Mouse (Mus musculus) midbrain, embryonic 14.5 days (tissue): ENCODE results near the gene Samhd1. TPM values are rescaled to one million over a fixed set of nuclear protein-coding genes. Genes with fewer than 3 reads are reported as not detected.
A peak's percentile ranks its signal among the peaks of the same experiment; 100 is the strongest.

Source experiments
- ATAC-seq: fragments of 200-750 bp; cut with Nextera tagmentation; 2 replicates; pipeline ENCODE4 v1.8.0; 2017; ENCODE audit warnings: moderate number of reproducible peaks, moderate library complexity; ENCODE audit not compliant: low FRiP score, low TSS enrichment
- DNase-seq: peaks from one replicate; pipeline ENCODE4 v3.0.0-alpha.2; 2015
- H3K27ac ChIP-seq: fragments of 300-500 bp; sonication (generic); replicated peaks from 2 replicates; pipeline ENCODE4 v1.5.1; 2014; ENCODE audit warnings: mild to moderate bottlenecking, low read depth, low read length, moderate library complexity
- H3K27me3 ChIP-seq: fragments of 300-500 bp; sonication (generic); 2 replicates; pipeline ENCODE4 v1.6.1; 2014; ENCODE audit warnings: low read length, control low read depth, mixed read lengths; ENCODE audit not compliant: control insufficient read depth, insufficient read depth
- H3K36me3 ChIP-seq: fragments of 300-500 bp; sonication (generic); 2 replicates; pipeline ENCODE4 v1.6.1; 2014; ENCODE audit warnings: low read length, control low read depth; ENCODE audit not compliant: control insufficient read depth, insufficient read depth
- H3K4me1 ChIP-seq: fragments of 300-500 bp; sonication (generic); 2 replicates; pipeline ENCODE4 v1.6.1; 2014; ENCODE audit warnings: mild to moderate bottlenecking, antibody characterized with exemption, low read length, control low read depth; ENCODE audit not compliant: control insufficient read depth, insufficient read depth
- H3K4me2 ChIP-seq: fragments of 300-500 bp; sonication (generic); 2 replicates; pipeline ENCODE4 v1.6.1; 2014; ENCODE audit warnings: mild to moderate bottlenecking, low read length, moderate library complexity
- H3K4me3 ChIP-seq: fragments of 300-500 bp; sonication (generic); replicated peaks from 2 replicates; pipeline ENCODE4 v1.5.1; 2014; ENCODE audit warnings: low read depth, low read length
- H3K9ac ChIP-seq: fragments of 300-500 bp; sonication (generic); replicated peaks from 2 replicates; pipeline ENCODE4 v1.6.1; 2014; ENCODE audit warnings: mild to moderate bottlenecking, low read length, moderate library complexity
- H3K9me3 ChIP-seq: fragments of 300-500 bp; sonication (generic); 2 replicates; pipeline ENCODE4 v1.6.1; 2016; ENCODE audit warnings: low read length, control low read depth, mixed read lengths; ENCODE audit not compliant: control insufficient read depth
- WGBS: fragments of 180-500 bp; shearing (Covaris S2); extraction: QIAGEN DNeasy Blood & Tissue Kit; methylation state at CpG from one replicate; pipeline ENCODE4 v1.1.7; 2014; 5-methylcytosine and 5-hydroxymethylcytosine counted together
- polyA plus RNA-seq: library from polyadenylated mRNA; unstranded; fragments of >200 nt; fragmentation: Nextera tagmentation; extraction: Ambion mirVana; gene quantifications from 2 replicates; pipeline ENCODE4 v1.2.1, GENCODE M21; 2014

Gene Samhd1
- polyA plus RNA-seq, 1 experiment from 2014 or later, result 12.1 TPM

DNA sequence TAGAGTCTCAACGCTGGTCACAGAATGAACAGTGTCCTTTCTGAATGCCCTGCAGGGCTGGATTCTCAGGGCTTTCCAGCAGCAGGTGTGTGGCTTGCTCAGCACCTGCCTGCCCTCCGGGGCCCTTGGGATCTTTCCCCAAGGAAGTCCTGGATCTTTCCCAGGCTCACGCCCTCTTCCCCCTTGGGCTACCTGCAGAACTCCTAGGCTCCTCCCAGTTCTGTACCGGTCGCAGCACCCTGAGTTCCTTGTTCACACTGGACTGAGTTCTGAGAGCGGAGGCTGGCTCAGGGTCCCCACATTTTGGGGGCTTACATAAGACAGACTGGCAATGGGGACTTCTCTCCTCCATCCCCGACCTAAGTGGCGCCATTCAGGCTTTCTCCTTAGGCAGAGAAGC, 75.9 kb downstream of the Samhd1 start:
- H3K9me3 ChIP-seq, result no peaks in the 10 kb centered on the region
- H3K4me3 ChIP-seq, result no peak overlapping the region
- H3K4me1 ChIP-seq, result peaks cover 26% of the 10 kb centered on the region
- ATAC-seq (no peak), DNase-seq (no peak)
- H3K9ac ChIP-seq, result no peak overlapping the region
- no peak overlapping the region for H3K4me2 ChIP-seq
- no peaks in the 10 kb centered on the region for H3K27me3 ChIP-seq
- peaks cover 47% of the 10 kb centered on the region for H3K36me3 ChIP-seq
- peak overlapping the region; percentile 83 for H3K27ac ChIP-seq
- WGBS, result 56% methylated on average over 8 of the region's 8 CpGs

DNA sequence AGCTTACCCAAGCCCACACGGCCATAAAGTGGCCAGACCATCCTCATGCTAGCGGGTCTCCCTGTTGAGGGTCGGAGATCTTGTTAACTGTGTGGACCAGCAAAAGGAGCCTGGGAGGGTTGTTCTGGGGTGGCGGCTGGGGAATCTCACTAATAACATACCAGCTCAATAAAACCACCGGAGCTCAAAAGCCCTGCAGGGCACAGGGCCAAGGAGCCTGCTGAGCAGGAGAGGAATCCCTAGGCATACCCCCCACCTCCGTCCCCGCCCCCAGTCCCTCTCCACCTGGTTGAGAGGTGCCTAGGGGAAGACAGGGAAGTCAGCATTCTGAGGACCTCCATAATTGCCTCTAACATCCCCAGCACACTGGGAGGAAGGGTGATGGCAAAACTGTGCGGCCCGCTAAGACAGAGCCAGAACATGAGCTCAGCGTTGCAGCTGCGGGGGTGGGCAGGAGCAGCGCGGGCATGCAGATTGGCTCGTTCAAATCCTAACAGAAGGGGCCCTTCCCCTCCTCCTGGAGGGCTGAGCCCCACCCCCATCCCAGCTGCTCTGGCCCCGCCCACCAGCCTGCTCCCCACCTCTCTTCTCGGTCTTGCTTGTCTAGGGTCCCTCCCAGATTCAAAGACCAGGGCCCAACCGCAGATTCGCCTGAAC, 76.6 kb downstream of the Samhd1 start:
- Histone ChIP-seq H3K4me2 (peak overlapping the region; percentile 38), H3K27me3 (no peaks in the 10 kb centered on the region), H3K9ac (peak overlapping the region; percentile 34), H3K4me1 (peaks cover 20% of the 10 kb centered on the region), H3K4me3 (no peak overlapping the region), H3K27ac (peak overlapping the region; percentile 83), H3K9me3 (no peaks in the 10 kb centered on the region), H3K36me3 (peaks cover 53% of the 10 kb centered on the region)
- WGBS, result 4% methylated on average over 18 of the region's 18 CpGs
- ATAC-seq (peak; percentile 82), DNase-seq (peak; percentile 81)

DNA sequence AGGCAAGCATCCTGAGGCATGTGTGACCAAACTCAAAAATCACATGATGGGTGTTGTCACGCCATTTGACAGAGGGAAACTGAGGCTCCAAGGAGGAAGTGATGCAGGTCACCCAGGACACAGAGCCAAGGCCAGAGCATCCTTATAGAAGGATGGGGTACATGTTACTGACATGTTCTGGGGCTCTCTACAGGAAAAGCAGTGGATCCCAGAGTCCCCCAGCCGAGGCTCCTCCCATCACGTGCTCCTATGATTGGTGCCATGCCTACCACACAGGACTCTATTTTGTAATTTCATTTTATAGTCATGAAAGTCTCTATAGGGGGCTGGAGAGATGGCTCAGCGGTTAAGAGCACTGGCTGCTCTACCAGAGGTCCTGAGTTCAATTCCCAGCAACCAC, 77.3 kb downstream of the Samhd1 start:
- H3K27me3 ChIP-seq, result no peaks in the 10 kb centered on the region
- DNase-seq (no peak), ATAC-seq (no peak)
- no peak overlapping the region for H3K4me3 ChIP-seq
- peak overlapping the region; percentile 83; the same call in 1 of the 2 replicates for H3K27ac ChIP-seq
- H3K4me2 ChIP-seq, result no peak overlapping the region
- peaks cover 60% of the 10 kb centered on the region for H3K36me3 ChIP-seq
- no peaks in the 10 kb centered on the region for H3K9me3 ChIP-seq
- 90% methylated on average over 4 of the region's 4 CpGs for WGBS
- H3K4me1 ChIP-seq, result peaks cover 17% of the 10 kb centered on the region
- H3K9ac ChIP-seq, result no peak overlapping the region

DNA sequence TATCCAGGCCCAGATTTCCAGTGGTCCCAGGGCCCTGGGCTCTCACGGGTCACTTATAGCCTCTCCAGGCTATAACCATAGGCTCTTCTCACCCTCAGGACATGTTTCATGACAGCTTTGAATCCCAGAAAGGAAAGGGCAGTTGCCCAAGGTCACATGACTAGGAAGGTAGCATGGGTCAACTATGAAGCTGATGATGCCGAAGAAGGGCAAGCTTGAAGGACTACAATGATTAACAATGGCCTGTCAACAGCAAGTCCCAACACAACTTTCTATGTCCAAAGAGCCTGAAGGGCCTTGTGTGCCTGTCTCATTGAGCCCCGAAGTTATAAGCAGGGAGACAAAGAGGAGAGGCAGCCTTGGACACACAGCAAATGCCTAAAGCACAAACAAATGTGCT, 77.9 kb downstream of the Samhd1 start:
- Histone ChIP-seq H3K27me3 (no peaks in the 10 kb centered on the region), H3K9ac (no peak overlapping the region), H3K4me2 (no peak overlapping the region), H3K27ac (0 out of 2 replicates have a peak overlapping the region, but pooled peaks have one; percentile 57), H3K4me1 (peaks cover 17% of the 10 kb centered on the region), H3K9me3 (no peaks in the 10 kb centered on the region), H3K36me3 (peaks cover 66% of the 10 kb centered on the region), H3K4me3 (no peak overlapping the region)
- no peak for ATAC-seq
- no peak for DNase-seq
- 96% methylated on average over 3 of the region's 3 CpGs for WGBS

DNA sequence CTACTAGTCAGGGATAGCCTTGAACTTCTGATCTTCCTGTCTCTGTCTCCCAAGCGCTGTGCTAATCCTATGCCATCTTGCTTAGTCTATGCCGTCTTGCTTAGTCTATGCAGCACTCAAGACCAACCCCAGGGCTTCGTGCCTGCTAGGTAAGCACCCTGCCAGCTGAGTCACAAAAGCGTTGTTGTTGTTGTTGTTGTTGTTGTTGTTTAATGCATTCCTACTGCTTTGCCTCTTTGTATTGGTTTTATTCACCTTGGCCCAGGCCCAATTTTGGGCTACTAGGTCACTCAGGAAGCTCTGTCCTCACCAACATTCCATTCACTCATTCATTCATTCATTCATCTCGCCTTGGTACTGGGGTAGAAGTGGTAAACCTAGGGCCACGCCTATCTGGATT, 79.3 kb downstream of the Samhd1 start:
- Histone ChIP-seq H3K36me3 (peaks cover 75% of the 10 kb centered on the region), H3K27ac (no peak overlapping the region), H3K9me3 (no peaks in the 10 kb centered on the region), H3K4me1 (peaks cover 22% of the 10 kb centered on the region), H3K4me2 (no peak overlapping the region), H3K9ac (no peak overlapping the region), H3K27me3 (no peaks in the 10 kb centered on the region), H3K4me3 (no peak overlapping the region)
- no peak for DNase-seq
- 96% methylated on average over 6 of the region's 6 CpGs for WGBS
- ATAC-seq, result no peak

DNA sequence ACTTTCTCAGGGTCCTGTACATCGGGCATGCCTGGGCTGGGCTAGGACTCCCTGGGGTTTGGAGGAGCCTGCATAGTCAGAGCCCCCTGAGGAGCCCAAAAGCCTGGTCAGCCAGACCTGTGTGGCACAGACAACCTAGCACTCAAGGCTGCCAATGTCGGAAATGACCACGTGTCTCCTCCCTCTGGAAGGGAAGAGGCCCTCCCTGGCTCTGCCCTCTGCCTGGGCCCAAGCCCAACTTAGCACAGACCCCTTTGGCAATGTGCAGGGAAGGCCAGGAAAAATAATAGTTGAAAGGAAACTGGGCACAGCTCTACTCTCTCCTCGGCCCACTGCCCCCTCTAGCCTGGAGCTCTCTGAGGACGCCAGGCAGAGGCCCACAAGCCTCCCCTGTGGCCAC, 80.2 kb downstream of the Samhd1 start:
- DNase-seq (no peak), ATAC-seq (no peak)
- Histone ChIP-seq H3K36me3 (peaks cover 70% of the 10 kb centered on the region), H3K9ac (no peak overlapping the region), H3K4me2 (no peak overlapping the region), H3K27ac (no peak overlapping the region), H3K27me3 (no peaks in the 10 kb centered on the region), H3K4me1 (peaks cover 31% of the 10 kb centered on the region), H3K4me3 (no peak overlapping the region), H3K9me3 (no peaks in the 10 kb centered on the region)
- WGBS, result 75% methylated on average over 5 of the region's 5 CpGs

DNA sequence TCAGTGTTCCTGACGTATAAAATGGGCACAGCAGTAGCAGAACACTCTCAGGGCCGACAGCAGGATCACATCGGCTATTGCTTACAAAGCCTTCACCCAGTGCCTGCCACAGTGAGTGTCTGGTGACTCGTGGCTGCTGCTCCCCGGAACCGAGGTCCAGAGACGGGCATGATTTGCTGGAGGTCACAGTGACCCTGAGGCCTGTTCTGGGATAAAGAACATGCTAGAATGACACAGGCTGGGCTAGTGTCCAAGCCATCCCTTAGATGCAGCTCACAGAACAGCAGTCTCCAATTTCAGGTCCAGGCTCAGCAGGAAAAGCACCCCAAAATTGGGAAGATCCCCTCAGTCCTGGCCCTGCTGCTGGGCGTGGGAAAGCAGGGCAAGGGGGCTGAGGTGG, 80.8 kb downstream of the Samhd1 start:
- Histone ChIP-seq H3K36me3 (peaks cover 65% of the 10 kb centered on the region), H3K4me1 (peaks cover 36% of the 10 kb centered on the region), H3K9ac (no peak overlapping the region), H3K4me3 (no peak overlapping the region), H3K27me3 (no peaks in the 10 kb centered on the region), H3K4me2 (no peak overlapping the region), H3K9me3 (no peaks in the 10 kb centered on the region), H3K27ac (no peak overlapping the region)
- DNase-seq (no peak), ATAC-seq (no peak)
- 90% methylated on average over 8 of the region's 8 CpGs for WGBS

DNA sequence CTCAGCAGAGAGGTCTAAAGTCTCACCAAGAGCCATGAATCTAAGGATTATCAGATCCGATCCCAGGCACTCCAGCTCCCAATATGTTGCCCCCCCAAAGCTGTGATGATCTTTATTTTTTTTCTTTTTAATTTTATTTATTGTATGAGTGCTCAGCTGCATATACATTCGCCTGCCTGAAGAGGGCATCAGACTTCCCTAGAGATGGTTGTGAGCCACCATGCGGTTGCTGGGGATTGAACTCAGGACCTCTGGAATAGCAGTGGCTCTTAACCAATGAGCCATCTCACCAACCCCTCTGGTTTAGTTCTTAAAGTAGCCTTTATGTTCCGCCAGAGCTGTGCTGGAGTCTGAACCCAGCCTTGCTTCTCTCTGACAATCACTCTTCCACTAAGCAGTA, 81.3 kb downstream of the Samhd1 start:
- Histone ChIP-seq H3K4me1 (peaks cover 36% of the 10 kb centered on the region), H3K4me3 (no peak overlapping the region), H3K36me3 (peaks cover 63% of the 10 kb centered on the region), H3K27ac (no peak overlapping the region), H3K9me3 (no peaks in the 10 kb centered on the region), H3K27me3 (no peaks in the 10 kb centered on the region), H3K4me2 (no peak overlapping the region), H3K9ac (no peak overlapping the region)
- WGBS, result 75% methylated on average over 4 of the region's 4 CpGs
- DNase-seq (no peak), ATAC-seq (no peak)

DNA sequence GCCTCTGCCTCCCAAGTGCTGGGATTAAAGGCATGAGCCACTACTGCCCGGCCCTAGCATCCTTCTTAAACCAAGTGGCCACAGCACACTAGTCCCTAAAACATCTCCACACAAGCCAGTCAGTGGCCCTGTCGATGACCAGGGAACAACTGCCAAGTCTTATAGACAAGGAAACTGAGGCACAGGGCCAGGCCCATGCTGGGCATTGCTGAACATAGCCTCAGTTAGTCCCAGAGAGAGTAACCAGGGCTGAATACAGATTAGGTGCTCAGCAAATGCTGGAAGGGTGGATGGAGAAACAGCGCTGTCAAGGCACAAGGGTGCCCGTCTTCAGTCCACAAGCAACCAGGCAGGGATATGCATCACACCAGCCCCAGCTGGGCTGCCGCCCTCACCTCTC, 81.9 kb downstream of the Samhd1 start:
- peaks cover 36% of the 10 kb centered on the region for H3K4me1 ChIP-seq
- 95% methylated on average over 5 of the region's 5 CpGs for WGBS
- no peak for ATAC-seq

More for the DNA sequence above, 81.9 kb downstream of the Samhd1 start:
- no peak for DNase-seq
- no peak overlapping the region for H3K4me2 ChIP-seq
- no peak overlapping the region for H3K27ac ChIP-seq
- no peaks in the 10 kb centered on the region for H3K9me3 ChIP-seq
- no peaks in the 10 kb centered on the region for H3K27me3 ChIP-seq
- H3K36me3 ChIP-seq, result peaks cover 64% of the 10 kb centered on the region
- H3K4me3 ChIP-seq, result no peak overlapping the region
- no peak overlapping the region for H3K9ac ChIP-seq
